Mouse (Mus musculus) hindbrain, embryonic 14.5 days (tissue): Measurements from ENCODE around the gene Sytl2. TPM values are rescaled to one million over a fixed set of nuclear protein-coding genes. Genes with fewer than 3 reads are reported as not detected.

Experiments used
- ATAC-seq: fragments of 200-750 bp; cut with Nextera tagmentation; 2 replicates; pipeline ENCODE4 v1.8.0; 2017; ENCODE audit warnings: moderate number of reproducible peaks, mild to moderate bottlenecking, moderate TSS enrichment, moderate library complexity; ENCODE audit not compliant: low FRiP score
- DNase-seq: peaks from one replicate; pipeline ENCODE4 v3.0.0-alpha.2; 2015; ENCODE audit warnings: low spot score
- H3K27ac ChIP-seq: fragments of 300-500 bp; sonication (generic); 2 replicates; pipeline ENCODE4 v1.5.1; 2014; ENCODE audit warnings: mild to moderate bottlenecking, moderate library complexity
- H3K27me3 ChIP-seq: fragments of 300-500 bp; sonication (generic); 2 replicates; pipeline ENCODE4 v1.6.1; 2014; ENCODE audit warnings: mild to moderate bottlenecking, low read length, mixed read lengths; ENCODE audit not compliant: control insufficient read depth, insufficient read depth
- H3K36me3 ChIP-seq: fragments of 300-500 bp; sonication (generic); replicated peaks from 2 replicates; pipeline ENCODE4 v1.6.1; 2014; ENCODE audit not compliant: control insufficient read depth, insufficient read depth
- H3K4me1 ChIP-seq: fragments of 300-500 bp; sonication (generic); replicated peaks from 2 replicates; pipeline ENCODE4 v1.6.1; 2014; ENCODE audit warnings: antibody characterized with exemption, low read length, mixed read lengths; ENCODE audit not compliant: control insufficient read depth, insufficient read depth
- H3K4me2 ChIP-seq: fragments of 300-500 bp; sonication (generic); replicated peaks from 2 replicates; pipeline ENCODE4 v1.6.1; 2014; ENCODE audit warnings: mild to moderate bottlenecking, moderate library complexity
- H3K4me3 ChIP-seq: fragments of 300-500 bp; sonication (generic); replicated peaks from 2 replicates; pipeline ENCODE4 v1.5.1; 2014; ENCODE audit warnings: mild to moderate bottlenecking, low read length
- H3K9ac ChIP-seq: fragments of 300-500 bp; sonication (generic); 2 replicates; pipeline ENCODE4 v1.6.1; 2014
- H3K9me3 ChIP-seq: fragments of 300-500 bp; sonication (generic); 2 replicates; pipeline ENCODE4 v1.6.1; 2016; ENCODE audit warnings: low read length; ENCODE audit not compliant: control insufficient read depth
- WGBS: fragments of 180-500 bp; shearing (Covaris S2); extraction: QIAGEN DNeasy Blood & Tissue Kit; methylation state at CpG from one replicate; pipeline ENCODE4 v1.1.7; 2014; 5-methylcytosine and 5-hydroxymethylcytosine counted together
- polyA plus RNA-seq: library from polyadenylated mRNA; unstranded; fragments of >200 nt; fragmentation: Nextera tagmentation; extraction: Ambion mirVana; gene quantifications from 2 replicates; pipeline ENCODE4 v1.2.1, GENCODE M21; 2014

The Sytl2 gene
- polyA plus RNA-seq, 1 experiment from 2014 or later = 8.0 TPM

- peak within 1 kb of the TSS; percentile 99 for H3K4me3 ChIP-seq
- WGBS = under 1% methylated on average over 43 of the region's 54 CpGs
- H3K4me2 ChIP-seq = peak within 1 kb of the TSS; percentile 82
- no peaks in the 10 kb centered on the region for H3K27me3 ChIP-seq
- H3K36me3 ChIP-seq = peaks cover 6% of the 10 kb centered on the region
- ATAC-seq = peak; percentile 97
- peak; percentile 98 for DNase-seq
- peaks cover 8% of the 10 kb centered on the region for H3K4me1 ChIP-seq
- no peaks in the 10 kb centered on the region for H3K9me3 ChIP-seq
- H3K27ac ChIP-seq = peak within 1 kb of the TSS; percentile 98
- peak within 1 kb of the TSS; percentile 99 for H3K9ac ChIP-seq
Observed at GRCm38 (mm10) chr7:90442518-90443080, 140.5 kb downstream of the Sytl2 start, which contains the start of gene Crebzf. TSS of gene Crebzf (plus strand) at chr7:90442729.

GRCm38 (mm10) chr7:90443101-90444091 is 141.3 kb downstream of the Sytl2 start:
- Histone ChIP-seq H3K36me3 (peaks cover 12% of the 10 kb centered on the region), H3K4me2 (peak overlapping the region; percentile 82), H3K4me1 (peaks cover 8% of the 10 kb centered on the region), H3K9me3 (no peaks in the 10 kb centered on the region), H3K27ac (peak overlapping the region; percentile 98), H3K9ac (peak overlapping the region; percentile 99), H3K27me3 (no peaks in the 10 kb centered on the region), H3K4me3 (peak overlapping the region; percentile 99)
- under 1% methylated on average over 105 of the region's 123 CpGs for WGBS
- DNase-seq (peak; percentile 63), ATAC-seq (peak; percentile 77)

GRCm38 (mm10) chr7:90444206-90444605 is 142.2 kb downstream of the Sytl2 start:
- DNase-seq = no peak
- ATAC-seq = no peak
- WGBS = 0% methylated on average over 6 of the region's 6 CpGs
- Histone ChIP-seq H3K4me1 (peaks cover 8% of the 10 kb centered on the region), H3K9me3 (no peaks in the 10 kb centered on the region), H3K4me3 (peak overlapping the region; percentile 99), H3K27me3 (no peaks in the 10 kb centered on the region), H3K36me3 (peaks cover 12% of the 10 kb centered on the region), H3K9ac (peak overlapping the region; percentile 99), H3K4me2 (peak overlapping the region; percentile 82), H3K27ac (peak overlapping the region; percentile 98)

GRCm38 (mm10) chr7:90456149-90456844 is 154.2 kb downstream of the Sytl2 start:
- Histone ChIP-seq H3K9ac (peak overlapping the region; percentile 67), H3K9me3 (no peaks in the 10 kb centered on the region), H3K4me3 (peak overlapping the region; percentile 55), H3K27me3 (no peaks in the 10 kb centered on the region), H3K27ac (peak overlapping the region; percentile 85), H3K4me2 (peak overlapping the region; percentile 68), H3K4me1 (peaks cover 16% of the 10 kb centered on the region), H3K36me3 (peaks cover 32% of the 10 kb centered on the region)
- ATAC-seq (no peak), DNase-seq (no peak)
- WGBS = 37% methylated on average over 7 of the region's 7 CpGs

GRCm38 (mm10) chr7:90456845-90457468 is 154.9 kb downstream of the Sytl2 start, which contains the start of gene Tmem126a:
TSS of gene Tmem126a (minus strand) at chr7:90457229.
- DNase-seq (peak; percentile 86), ATAC-seq (peak; percentile 97)
- peak within 1 kb of the TSS; percentile 85 for H3K27ac ChIP-seq
- under 1% methylated on average over 41 of the region's 41 CpGs for WGBS
- H3K4me1 ChIP-seq = peaks cover 16% of the 10 kb centered on the region
- H3K9ac ChIP-seq = peak within 1 kb of the TSS; percentile 67
- no peaks in the 10 kb centered on the region for H3K27me3 ChIP-seq
- H3K9me3 ChIP-seq = no peaks in the 10 kb centered on the region
- peak within 1 kb of the TSS; percentile 68 for H3K4me2 ChIP-seq
- H3K36me3 ChIP-seq = peaks cover 25% of the 10 kb centered on the region
- peak within 1 kb of the TSS; percentile 55 for H3K4me3 ChIP-seq

- Histone ChIP-seq H3K4me2 (peak overlapping the region; percentile 68), H3K27me3 (no peaks in the 10 kb centered on the region), H3K9ac (peak overlapping the region; percentile 67), H3K9me3 (no peaks in the 10 kb centered on the region), H3K36me3 (peaks cover 20% of the 10 kb centered on the region), H3K4me3 (peak overlapping the region; percentile 55), H3K4me1 (peaks cover 16% of the 10 kb centered on the region), H3K27ac (peak overlapping the region; percentile 85)
- 10% methylated on average over 10 of the region's 10 CpGs for WGBS
- ATAC-seq (peak; percentile 64), DNase-seq (peak; percentile 67)
Observed at GRCm38 (mm10) chr7:90457517-90457916, 155.5 kb downstream of the Sytl2 start.

Other genes with a start within 250 kb of the Sytl2 start
- gene Picalm, start 172.0 kb upstream of the Sytl2 start, polyA plus RNA-seq = 46.2 and 53.9 TPM in 2 replicates
- gene Ccdc83, start 36.5 kb upstream of the Sytl2 start, polyA plus RNA-seq = not detected in 2 replicates
- gene Ccdc89, start 124.3 kb downstream of the Sytl2 start, polyA plus RNA-seq = 1.9 and 2.3 TPM in 2 replicates
- 45.4 and 52.9 TPM in 2 replicates for gene Crebzf, start 140.5 kb downstream of the Sytl2 start, polyA plus RNA-seq
- gene Tmem126a, start 155.0 kb downstream of the Sytl2 start, polyA plus RNA-seq = 125 and 132 TPM in 2 replicates
- 40.8 and 44.5 TPM in 2 replicates for gene Tmem126b, start 173.7 kb downstream of the Sytl2 start, polyA plus RNA-seq
- 30.0 and 32.0 TPM in 2 replicates for gene Dlg2, start 174.4 kb downstream of the Sytl2 start, polyA plus RNA-seq